Mouse (Mus musculus) CD4-positive helper T cell, adult 2 months (primary cell): Measurements from ENCODE around the gene Tas2r134.

Source experiments
- DNase-seq: peaks from one replicate; pipeline ENCODE4 v3.0.0-alpha.2; 2012; ENCODE audit warnings: low read depth, missing footprints, low spot score

The Tas2r134 gene

DNA sequence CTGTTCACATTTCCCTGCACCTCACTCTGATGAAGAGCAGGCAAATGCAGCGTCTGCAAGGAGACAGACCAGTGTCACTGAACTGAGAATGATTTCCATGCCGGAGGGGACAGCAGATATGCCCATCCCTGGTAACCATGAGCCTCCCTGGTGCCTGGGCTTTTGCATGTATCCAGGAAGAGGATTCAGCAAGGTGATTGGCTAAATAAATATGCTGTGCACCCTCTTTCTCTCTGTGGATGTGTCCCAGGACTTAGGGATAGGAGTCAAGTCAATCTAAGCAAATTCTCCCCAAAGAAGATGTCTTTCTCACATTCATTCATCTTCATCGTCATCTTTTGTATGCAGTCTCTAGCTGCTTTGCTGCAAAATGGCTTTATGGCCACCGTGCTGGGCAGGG, at the start of gene Tas2r134:
TSS of gene Tas2r134 (plus strand) at position 301 of the 400 bp plus-strand sequence.
- no peak for DNase-seq

DNA sequence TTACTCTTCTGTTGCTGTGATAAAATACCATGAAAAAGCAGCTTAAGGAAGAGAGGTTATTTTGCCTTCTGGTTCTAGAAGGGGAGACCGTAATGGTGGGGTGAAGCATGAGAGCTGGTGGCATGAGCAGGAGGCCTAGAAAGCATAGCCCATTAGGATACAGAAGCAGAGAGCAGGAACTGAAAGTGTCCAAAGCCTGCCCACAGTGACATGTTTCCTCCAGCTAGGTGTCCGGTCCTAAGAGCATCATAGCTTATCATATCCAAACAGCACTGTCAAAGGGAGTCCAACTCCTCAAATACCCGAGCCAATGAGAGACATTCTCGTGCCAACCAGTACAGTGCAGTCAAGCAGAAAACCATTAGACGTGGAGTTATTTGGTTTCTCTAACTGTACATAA, 47.5 kb upstream of the Tas2r134 start:
- no peak for DNase-seq

DNA sequence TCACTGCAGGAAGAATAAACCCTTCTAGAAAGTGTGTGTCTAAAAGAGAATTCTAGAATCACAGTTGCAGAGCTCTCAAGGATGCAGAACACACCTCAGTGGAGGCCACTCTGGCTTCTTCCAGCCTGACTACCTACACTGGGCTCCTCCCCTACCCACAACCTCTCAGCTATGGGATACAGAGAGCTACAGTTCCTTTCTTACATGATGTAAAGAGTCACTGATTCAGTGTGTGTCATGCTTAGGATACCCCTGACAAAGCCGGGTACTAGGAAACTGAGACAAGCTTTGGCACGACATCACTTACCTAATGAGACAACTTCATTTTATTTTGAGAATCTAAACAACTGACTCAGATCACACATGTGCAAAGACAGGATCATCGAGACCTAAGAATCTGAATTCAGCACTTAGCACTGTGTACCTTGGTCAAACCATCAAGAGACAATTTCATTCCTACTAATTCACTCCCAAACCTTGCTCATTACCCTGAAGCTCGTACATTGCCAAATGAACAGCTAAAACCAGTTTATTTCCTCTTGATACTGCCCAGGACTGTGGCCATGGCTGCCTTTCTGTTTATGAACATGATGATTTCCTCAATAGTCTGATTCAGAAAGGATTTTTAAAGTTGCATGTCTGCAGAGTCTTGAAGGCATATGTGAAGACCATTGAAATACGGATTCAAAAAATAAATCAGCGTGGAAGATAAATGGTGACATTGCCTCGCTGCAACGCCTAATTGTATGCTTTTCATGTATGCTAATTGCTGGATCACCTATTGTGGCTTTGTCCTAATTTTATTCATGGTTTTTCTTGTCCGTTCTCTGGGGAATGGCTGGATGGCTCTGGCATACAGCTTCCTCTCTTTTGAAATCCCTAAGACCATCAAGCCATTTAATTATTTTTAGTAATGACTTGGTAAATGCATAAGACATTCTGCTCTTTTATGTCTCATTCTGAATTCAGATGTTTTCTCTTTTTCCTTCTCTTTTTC, 43.0 kb upstream of the Tas2r134 start:
- no peak for DNase-seq

DNA sequence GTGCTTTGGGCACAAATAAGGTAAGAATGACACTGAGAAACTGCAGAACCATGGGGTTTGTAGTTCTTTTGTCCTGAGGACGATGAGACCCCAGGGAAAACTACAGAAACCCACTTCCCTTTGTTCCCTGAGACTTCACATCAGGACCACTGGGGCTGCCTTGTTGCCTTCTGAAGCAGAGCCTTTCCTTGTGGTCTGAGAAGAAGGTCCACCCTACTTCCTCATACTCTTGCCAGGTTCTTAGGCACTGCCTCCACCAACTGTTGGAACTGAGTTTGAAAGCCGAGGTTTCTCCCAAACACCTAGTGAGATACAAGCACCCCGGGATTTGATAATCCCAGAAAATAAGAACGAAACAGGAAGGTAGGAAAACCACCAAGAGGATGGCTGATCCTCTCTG, 39.0 kb upstream of the Tas2r134 start:
- no peak for DNase-seq

DNA sequence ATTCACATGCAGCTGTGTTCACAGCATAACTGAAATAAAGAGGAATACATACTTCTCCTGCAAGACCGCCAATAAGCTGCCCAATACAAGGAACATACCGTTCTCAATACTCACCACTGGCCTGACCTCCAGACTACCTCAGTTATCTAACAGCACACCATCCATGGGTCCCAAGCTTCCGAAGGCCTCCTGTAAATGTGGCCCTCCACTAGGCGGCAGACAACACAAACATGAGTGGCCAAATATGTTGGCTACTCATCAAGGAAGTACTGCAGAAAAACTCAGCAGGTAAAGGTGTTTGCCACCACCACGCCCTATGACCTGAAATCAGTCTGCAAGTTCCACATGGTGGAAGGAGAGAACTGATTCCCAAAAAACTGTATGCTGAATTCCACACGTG, 38.4 kb upstream of the Tas2r134 start:
- no peak for DNase-seq

DNA sequence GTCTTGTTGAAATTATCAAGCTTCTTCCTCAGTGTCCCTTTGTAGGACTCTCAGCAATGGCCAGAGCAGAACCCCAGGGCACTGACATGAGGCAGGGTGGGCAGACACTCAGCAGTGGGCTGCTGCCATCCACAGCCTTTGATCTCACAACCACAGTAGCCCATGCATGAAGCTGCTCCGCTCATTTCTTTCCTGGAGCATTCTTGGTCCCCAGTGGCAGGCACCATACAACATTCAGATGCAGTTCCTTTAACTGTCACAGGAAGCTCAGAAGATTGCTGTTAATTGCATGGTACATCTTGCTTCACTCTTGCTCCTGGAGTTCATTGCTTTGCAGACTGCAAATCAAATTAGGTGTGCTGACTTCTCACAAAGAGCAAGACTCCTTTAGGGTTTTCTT, 37.7 kb upstream of the Tas2r134 start:
- no peak for DNase-seq

DNA sequence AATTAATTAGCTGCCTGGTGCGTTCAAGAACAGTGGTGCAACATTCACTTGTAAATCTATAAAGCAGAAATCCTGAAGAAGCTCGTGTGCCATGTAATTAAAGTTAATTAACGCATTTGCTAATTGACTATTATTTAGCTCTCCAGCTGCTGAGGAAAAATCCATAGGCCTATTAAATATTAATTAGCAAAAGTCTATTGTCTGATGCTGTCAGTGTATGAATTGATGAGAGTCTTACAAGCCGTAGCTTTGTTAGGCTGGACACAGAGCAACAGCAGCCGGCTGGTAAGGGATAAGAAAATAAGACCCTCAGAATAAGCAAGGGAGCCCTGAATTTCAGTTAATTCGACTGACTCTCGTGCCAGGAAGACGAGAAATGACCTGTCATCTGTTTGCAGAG, 37.0 kb upstream of the Tas2r134 start:
- no peak for DNase-seq

DNA sequence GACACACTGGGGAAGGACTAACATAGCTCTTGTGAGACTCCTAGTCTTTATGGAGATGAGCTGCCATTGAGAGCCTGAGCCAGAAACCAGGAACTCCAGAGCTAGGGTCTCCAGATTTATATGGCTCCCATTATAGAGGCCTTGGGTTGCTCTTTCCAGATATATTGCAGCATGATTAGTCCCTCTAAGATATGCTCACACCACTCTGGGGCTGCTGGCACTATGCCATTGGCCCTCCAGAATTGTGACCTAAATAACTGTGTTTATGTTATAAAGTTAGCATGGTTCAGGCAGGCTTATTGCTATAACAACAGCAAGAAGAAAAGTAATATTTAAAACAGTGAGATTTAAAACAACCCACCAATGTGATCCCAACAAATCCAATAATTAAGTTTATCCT, 35.2 kb upstream of the Tas2r134 start:
- DNase-seq = no peak

DNA sequence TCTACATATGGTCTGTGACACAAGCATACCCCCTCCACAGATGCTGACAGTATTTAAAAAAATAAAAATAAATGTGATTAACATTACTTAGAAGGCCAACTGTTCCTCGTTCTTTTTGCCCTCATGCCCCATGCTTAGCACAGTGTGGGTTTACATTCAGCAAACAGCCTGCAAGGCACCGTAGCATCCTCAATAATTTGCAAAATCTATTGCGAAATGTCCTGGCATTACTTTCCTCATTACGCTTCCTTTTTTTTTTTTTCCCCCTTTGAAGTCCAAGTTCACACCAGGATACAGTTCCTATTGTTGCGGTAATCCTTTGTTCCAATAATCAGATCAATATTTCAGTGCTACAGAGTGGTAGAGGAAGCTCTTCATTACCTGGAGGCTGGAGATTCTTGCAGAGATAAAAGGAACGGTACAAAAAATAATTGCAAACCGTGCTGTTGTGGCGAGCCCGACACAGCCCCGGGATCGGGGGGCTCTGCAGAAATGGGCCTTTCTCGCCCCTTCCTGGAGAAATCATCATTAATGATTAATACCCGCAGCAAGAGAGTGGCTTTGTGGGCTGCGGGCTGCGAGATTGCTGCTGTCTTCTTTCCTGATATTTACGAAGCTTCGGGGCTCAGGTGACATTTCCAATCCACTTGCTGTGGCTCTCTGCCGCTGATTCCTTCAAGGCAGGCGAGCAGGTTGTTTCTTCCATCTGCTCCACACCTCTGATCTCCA, 27.7 kb upstream of the Tas2r134 start:
- DNase-seq = no peak

DNA sequence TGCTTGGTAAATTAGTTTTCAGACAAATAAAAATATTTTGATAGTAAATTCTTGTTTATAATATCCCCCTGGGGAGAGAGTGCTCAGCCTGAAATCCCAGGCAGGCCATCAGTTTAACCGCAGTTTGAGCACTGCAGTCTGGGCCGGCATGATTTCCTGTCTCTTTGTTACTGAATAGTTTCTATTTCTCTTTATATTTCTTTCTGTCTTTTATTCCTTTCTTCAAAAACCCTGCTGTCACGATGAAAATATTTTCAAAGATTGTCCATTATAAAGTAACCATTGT, 27.2 kb upstream of the Tas2r134 start:
- DNase-seq = no peak

DNA sequence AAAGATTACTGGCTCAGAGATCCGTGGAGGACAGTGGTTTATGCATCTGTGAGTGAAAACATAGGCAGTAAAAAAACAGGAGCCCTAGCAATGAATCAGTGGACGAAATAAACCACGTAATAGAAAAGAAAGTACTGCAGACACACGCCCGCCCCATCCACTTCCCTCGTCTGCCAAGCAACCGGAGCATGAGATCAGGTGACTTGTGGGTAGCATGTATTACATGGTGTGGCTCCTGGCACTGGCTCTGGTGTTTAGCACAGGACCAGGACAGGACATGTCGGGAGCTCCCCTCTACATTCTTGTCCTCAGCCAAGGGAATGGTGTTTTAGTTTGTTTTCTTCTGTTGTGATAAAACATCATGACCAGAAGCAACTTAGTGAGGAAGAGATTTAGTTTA, 26.4 kb upstream of the Tas2r134 start:
- no peak for DNase-seq

DNA sequence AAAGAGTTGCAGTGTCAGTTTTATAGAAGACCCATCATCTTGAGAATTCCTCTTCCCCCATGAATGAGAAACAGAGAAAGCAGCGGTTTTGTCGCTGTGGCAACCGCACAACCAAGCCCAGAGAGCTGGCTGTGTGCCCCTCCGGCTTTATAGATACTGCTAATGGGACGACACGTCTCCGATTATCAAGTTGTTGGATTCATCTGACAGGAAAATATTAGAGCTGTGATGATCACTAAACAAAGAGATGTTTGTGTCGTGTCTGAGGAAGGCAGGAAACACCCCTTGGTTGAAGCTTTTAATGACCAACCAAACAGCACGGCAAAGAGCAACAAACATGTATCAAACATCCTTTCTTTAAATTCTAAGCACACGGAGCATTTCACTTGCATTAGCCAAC, 17.0 kb upstream of the Tas2r134 start:
- DNase-seq = no peak

DNA sequence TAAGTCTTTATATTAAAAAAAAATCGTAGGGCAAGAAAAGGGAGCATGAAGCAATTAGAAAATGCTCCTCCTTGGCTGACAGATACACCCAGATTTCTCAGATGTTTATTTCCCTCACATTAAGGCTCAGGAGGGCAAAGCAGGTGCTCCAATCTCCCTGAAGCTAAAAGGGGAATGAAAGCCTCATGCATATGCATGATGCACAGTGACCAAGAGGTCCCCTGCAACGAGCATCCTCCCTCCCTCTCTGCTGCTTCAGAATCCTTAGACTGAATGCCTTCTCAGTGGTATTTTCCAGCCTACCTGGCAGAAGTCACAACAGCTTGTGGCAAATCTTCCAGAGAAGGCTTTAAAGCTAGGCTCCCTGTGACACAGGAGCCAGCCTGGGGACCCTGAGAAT, 16.4 kb upstream of the Tas2r134 start:
- no peak for DNase-seq

DNA sequence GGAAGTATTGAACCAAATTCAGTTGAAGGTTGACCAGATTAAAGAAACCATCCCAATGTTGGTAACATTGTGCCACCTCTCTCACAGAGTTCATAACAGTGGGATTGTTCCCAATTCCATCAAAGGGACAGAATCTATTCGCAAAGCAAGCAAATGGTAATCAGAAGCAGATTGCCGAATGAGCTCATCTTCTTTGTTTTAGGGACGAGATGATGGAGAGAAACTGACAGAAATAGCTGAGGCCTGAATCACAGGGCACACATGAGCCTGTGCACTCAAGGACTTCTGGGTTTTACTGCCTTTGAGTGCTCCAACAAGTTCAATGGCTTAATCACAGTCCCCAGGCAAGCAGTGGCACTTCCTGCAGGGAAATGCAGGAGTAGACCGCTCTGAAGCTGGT, 13.6 kb upstream of the Tas2r134 start:
- no peak for DNase-seq

DNA sequence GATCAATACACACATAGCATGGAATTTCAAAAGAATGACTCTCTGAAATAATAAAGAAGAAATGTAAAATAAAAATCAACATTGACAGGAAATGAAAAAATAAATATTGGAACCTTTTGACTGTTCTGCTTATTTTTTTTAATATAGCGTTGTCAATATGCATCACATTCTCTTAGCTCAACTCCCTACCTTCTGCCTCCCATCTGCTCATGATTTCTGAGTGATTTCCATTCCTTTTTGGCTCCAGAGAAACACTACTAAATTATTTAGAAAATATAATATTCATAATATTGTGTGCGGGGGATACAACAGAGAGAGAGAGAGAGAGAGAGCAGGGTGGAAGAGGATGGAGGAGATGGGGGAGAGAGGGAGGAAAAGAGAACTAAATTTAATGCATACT, 5.4 kb upstream of the Tas2r134 start:
- DNase-seq = no peak

DNA sequence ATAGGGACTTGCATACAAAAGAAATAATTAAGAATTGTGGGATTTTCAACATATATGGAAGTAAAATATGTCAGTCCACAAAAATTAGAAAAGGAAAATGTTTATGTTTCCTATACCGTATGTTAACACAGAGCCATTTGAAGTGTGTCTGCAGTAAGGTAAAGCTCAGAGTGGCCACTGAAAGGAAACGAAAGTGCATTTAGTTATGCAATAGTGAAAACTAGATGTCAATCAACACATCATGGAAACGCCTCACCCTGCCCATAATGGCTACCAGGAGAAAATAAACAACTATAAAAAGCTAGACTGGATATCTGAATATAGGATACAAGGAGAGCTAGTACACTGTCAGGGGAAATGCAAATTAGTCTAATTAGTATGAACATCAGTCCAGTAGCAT, 1.3 kb upstream of the Tas2r134 start:
- DNase-seq = no peak

DNA sequence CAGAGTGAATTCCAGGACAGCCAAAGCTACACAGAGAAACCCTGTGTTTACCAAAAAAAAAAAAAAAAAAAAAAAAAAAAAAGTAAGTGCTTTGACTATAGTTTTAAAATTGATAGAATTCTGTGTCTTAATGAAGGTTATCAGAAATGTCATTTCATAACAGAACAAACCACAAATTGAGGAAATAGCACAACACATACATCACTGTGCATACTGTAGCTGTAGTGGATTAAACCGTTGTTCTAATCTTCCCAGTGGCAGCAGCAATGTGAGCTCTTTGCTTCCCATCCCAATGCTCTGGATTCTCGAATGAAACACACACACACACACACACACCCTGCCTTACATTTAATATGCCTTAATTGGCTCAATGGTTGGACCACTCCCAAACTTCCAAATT, 4.1 kb downstream of the Tas2r134 start:
- no peak for DNase-seq

DNA sequence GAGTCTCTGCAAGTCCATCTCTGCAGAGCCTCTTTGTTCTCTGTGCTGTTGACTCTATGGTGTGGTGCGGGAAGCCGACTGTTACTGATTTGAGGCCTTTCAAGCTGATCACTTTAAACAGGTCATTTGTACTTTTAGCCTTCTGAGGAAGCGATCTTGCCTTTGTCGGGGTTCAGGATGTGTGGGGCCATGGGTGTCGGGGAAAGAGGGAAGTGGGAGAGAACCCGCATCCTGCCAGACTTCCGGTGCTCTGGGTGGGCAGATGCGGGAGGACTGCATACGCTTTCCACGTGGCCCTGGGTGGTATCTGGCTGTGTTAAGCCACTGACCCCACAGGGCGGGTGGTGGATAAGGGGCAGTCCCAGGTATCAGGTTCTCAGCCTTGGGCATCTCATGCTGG, 10.4 kb downstream of the Tas2r134 start:
- DNase-seq = no peak

DNA sequence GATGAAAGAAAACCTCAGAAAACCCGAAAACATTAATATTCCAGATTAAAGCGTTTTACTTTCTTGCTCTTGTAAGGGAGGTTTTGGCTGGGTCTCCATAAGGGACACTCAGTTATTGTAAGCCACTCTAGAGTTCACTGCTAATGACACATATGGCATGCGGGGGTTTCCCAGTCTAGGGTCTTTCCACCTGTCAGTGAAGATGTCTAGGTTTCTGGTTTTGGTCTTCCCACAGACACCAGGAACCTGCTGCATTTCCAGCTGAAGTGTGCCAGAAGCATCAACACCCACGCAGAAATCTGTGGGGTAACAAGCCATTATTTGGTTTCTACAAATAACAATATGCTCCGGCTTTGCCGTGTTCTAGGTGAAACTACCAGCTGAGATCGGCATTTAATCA, 14.3 kb downstream of the Tas2r134 start:
- DNase-seq = no peak

DNA sequence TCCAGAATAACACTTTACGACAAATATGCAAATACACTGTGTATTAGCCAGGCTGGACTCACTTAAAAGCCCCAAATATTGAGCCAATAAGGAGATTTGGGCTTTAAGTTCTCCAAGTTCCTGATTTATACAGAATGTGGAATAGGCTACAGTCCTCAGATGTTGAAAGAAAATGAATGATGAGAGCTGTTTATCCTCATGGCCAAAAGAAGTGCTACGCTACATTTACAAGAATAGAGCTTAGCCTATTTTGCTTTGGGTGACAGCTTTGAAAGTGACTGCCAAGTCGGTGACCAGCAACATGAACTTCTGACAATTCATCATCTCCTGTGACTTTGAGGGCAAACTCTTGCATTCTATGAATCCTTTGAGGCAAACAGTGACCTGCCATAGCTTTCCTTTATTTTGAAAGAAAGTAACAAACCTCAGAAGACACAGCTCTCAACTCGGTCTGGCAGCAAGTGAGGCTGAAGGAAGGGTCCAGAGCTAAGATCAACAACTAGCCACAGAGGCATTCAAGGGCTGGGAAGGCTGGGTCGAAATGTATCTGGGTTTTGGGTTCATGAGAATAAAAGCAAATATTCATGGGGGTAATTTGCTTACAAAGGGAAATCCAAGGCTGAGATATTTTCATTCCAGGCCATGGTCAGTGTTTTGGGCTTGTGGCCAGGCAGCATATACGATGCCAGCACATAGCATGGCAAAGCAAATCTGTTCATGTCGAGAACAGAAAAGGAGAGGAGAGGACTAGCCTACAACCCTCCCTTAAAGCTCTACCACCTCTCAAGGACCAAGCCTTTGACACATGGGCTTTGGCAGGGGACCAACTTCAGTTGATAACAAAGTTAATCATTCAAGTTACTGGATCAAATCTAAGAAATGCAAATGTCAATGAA, 16.2 kb downstream of the Tas2r134 start:
- DNase-seq = no peak

DNA sequence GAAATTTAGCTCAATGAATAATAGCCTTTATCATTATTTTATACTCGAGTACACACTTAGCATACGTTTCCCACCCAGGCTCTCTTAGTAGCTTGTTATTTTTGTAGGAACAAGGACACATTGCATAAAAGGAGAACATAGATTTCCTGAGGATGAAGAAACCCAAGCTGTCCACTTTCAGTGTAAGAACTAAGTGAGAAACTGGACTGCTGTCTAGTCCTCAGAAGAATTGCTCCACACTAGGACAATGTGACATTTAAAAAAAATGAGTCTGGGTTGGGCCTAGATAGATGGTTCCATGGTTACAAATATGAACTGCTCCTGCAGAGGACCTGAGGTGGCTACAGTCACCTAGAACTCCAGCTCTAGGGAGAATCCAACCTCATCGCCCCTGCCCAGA, 20.7 kb downstream of the Tas2r134 start:
- no peak for DNase-seq

DNA sequence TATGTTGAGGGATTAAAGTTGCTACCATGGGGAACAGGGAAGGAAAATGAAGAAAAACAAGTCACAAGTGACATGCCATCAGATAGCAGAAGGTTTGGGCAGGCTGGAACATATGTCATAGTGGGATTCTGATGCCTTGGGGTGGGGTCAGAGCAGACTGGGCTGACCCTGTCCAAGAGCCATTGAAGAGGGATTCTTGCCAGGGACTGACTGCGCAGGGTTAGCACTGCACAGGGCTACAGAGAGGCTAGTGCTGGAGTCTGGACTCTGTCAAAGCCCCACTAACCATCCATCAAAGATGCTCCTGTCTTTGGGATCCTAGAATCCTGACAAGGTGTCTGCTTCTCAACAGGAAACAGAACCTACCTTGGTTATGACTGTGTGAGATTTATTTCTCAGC, 22.6 kb downstream of the Tas2r134 start:
- no peak for DNase-seq
